Mouse (Mus musculus): ENCODE results near the gene Icmt. TPM values are rescaled to one million over a fixed set of nuclear protein-coding genes. Genes with fewer than 3 reads are reported as not detected.
A peak's percentile ranks its signal among the peaks of the same experiment; 100 is the strongest.

Gene Icmt
- polyA plus RNA-seq, 1 experiment from 2014 or later: 25.3 TPM

DNA sequence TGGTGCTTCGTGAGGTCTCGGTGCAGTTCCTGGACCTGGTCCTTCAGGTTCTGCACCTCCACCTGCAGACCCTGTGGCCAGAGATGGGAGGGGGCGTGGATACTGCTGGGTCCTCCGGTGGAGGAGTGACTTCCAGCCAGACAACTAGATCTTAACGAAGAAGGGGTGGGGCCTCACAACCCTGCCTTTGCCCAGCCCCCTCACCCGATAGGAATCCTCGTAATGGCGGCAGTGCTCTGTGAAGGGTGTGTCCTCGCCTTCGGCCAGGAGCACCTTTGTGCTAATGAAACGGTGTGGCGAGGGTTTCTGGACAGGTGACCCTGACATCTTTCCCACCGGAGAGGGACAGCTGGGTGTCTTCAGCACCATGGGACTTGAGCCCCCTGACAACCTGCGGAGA is 15.2 kb downstream of the Icmt start:
- Histone ChIP-seq H3K4me2 (replicated peaks) (peak overlapping the region; percentile 19; the same call in 1 of the 2 replicates), H3K27me3 (peaks cover 87% of the 10 kb centered on the region), H3K4me1 (peaks cover 28% of the 10 kb centered on the region), H3K9me3 (replicated peaks) (no peaks in the 10 kb centered on the region), H3K4me3 (peak overlapping the region; percentile 4; the same call in 1 of the 2 replicates), H3K36me3 (peaks cover 13% of the 10 kb centered on the region), H3K27ac (no peak overlapping the region), H3K9ac (no peak overlapping the region)
- no peak for ATAC-seq (ENCODE audit: low FRiP score)
- WGBS: 4% methylated on average over 14 of the region's 14 CpGs

- ATAC-seq (ENCODE audit: low FRiP score): 0 out of 2 replicates have a peak, but pooled peaks have one; percentile 29
- H3K4me3 ChIP-seq: peak overlapping the region; percentile 33
- peak overlapping the region; percentile 44; the same call in 1 of the 2 replicates for H3K9ac ChIP-seq
- under 1% methylated on average over 29 of the region's 29 CpGs for WGBS
- peaks cover 97% of the 10 kb centered on the region for H3K27me3 ChIP-seq
- peak overlapping the region; percentile 54 for H3K4me2 ChIP-seq (replicated peaks)
- H3K27ac ChIP-seq: no peak overlapping the region
- H3K36me3 ChIP-seq: peaks cover 9% of the 10 kb centered on the region
- no peaks in the 10 kb centered on the region for H3K9me3 ChIP-seq (replicated peaks)
- peaks cover 28% of the 10 kb centered on the region for H3K4me1 ChIP-seq
These were observed 16.2 kb downstream of the Icmt start for GRCm38 (mm10) chr4:152313211-152313632.

- no peak for ATAC-seq (ENCODE audit: low FRiP score)
- Histone ChIP-seq H3K27ac (no peak overlapping the region), H3K36me3 (peaks cover 2% of the 10 kb centered on the region), H3K4me1 (peaks cover 35% of the 10 kb centered on the region), H3K9me3 (replicated peaks) (no peaks in the 10 kb centered on the region), H3K4me3 (peak overlapping the region; percentile 33), H3K27me3 (peaks cover 100% of the 10 kb centered on the region), H3K4me2 (replicated peaks) (peak overlapping the region; percentile 54), H3K9ac (no peak overlapping the region)
These were observed 16.9 kb downstream of the Icmt start for GRCm38 (mm10) chr4:152313934-152314333.

GRCm38 (mm10) chr4:152315498-152316213 is 18.6 kb downstream of the Icmt start:
- Histone ChIP-seq H3K27me3 (peaks cover 85% of the 10 kb centered on the region), H3K27ac (no peak overlapping the region), H3K4me2 (replicated peaks) (peak overlapping the region; percentile 49), H3K9ac (peak overlapping the region; percentile 23; the same call in 1 of the 2 replicates), H3K36me3 (no peaks in the 10 kb centered on the region), H3K9me3 (replicated peaks) (no peaks in the 10 kb centered on the region), H3K4me1 (peaks cover 36% of the 10 kb centered on the region), H3K4me3 (peak overlapping the region; percentile 25)
- 1% methylated on average over 43 of the region's 43 CpGs for WGBS
- ATAC-seq (ENCODE audit: low FRiP score): no peak

DNA sequence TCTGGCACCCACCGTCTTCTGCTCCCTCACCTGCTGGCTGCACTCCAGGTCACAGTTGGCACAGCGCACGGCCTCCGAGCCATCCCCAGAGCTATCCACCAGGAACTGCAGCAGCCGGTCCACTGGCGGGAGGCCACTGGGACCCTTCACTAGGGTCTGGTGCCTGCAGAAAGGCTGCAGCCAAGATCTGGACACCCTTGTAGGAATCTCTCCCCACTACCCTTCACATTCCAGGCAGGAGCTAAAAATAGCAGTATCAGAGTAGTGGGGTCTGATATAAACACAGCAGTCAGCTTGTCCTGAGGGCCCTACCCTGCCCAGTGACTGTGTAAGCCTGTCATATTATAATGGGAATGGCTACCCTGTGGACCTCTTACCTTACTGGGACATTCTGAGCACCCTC is 20.6 kb downstream of the Icmt start:
- H3K4me3 ChIP-seq: no peak overlapping the region
- peaks cover 65% of the 10 kb centered on the region for H3K27me3 ChIP-seq
- no peak overlapping the region for H3K27ac ChIP-seq
- peaks cover 28% of the 10 kb centered on the region for H3K4me1 ChIP-seq
- no peak for ATAC-seq (ENCODE audit: low FRiP score)
- no peak overlapping the region for H3K4me2 ChIP-seq (replicated peaks)
- no peaks in the 10 kb centered on the region for H3K9me3 ChIP-seq (replicated peaks)
- H3K36me3 ChIP-seq: no peaks in the 10 kb centered on the region
- no peak overlapping the region for H3K9ac ChIP-seq
- WGBS: 82% methylated on average over 6 of the region's 6 CpGs

DNA sequence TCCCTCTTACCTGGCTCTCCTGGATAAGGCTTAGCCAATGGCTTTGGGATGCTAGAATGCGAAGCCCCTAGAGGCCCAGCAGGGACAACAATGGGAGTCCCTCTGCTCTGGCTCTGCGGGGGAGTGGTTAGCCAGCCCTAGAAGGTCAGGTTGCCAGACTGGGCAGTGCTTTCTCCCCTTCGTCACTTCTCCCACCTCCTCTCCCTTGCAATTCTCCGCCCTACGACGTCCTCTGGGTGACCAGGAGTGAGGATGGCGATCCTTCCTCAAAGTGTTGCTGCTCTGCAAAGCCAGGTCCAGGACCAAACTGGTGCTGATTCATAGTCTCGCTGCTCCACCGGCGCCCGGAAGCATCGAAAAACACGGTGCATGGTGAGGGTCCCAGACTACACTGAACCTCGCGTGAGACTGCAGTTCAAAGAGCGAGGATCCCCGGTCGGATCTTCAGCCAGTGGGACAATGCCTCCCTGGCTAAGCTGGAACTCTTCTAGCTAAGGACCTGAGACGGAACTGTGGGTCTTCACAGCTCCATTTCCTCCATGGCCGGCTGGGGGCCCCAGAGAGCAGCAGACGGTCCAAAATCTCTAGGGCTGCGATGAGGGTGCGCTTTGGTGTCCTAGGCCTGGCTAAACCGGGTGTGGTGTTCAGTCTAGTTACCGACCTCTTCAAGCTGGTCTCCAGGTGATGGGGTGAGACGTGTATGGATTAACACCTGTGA is 21.6 kb downstream of the Icmt start, which contains the start of gene Rnf207:
Gene Rnf207, minus strand, starts transcription at position 477 of the 718 bp plus-strand sequence.
- Histone ChIP-seq H3K27ac (no peak within 1 kb of the TSS), H3K9me3 (replicated peaks) (no peaks in the 10 kb centered on the region), H3K27me3 (peaks cover 55% of the 10 kb centered on the region)

GRCm38 (mm10) chr4:152321464-152321863 is 24.4 kb downstream of the Icmt start:
- ATAC-seq (ENCODE audit: low FRiP score): no peak
- no peak overlapping the region for H3K4me3 ChIP-seq
- no peak overlapping the region for H3K4me2 ChIP-seq (replicated peaks)
- peaks cover 27% of the 10 kb centered on the region for H3K27me3 ChIP-seq
- H3K4me1 ChIP-seq: peaks cover 9% of the 10 kb centered on the region
- H3K27ac ChIP-seq: no peak overlapping the region
- no peaks in the 10 kb centered on the region for H3K36me3 ChIP-seq
- H3K9ac ChIP-seq: 0 out of 2 replicates have a peak overlapping the region, but pooled peaks have one; percentile 19
- no peaks in the 10 kb centered on the region for H3K9me3 ChIP-seq (replicated peaks)
- 58% methylated on average over 5 of the region's 5 CpGs for WGBS

More for the DNA sequence above, 21.6 kb downstream of the Icmt start, which contains the start of gene Rnf207:
- peak within 1 kb of the TSS; percentile 35 for H3K4me2 ChIP-seq (replicated peaks)
- H3K4me3 ChIP-seq: peak within 1 kb of the TSS; percentile 18
- 3% methylated on average over 26 of the region's 26 CpGs for WGBS
- peak within 1 kb of the TSS; percentile 41; the same call in 1 of the 2 replicates for H3K9ac ChIP-seq
- ATAC-seq (ENCODE audit: low FRiP score): no peak
- no peaks in the 10 kb centered on the region for H3K36me3 ChIP-seq
- peaks cover 18% of the 10 kb centered on the region for H3K4me1 ChIP-seq

DNA sequence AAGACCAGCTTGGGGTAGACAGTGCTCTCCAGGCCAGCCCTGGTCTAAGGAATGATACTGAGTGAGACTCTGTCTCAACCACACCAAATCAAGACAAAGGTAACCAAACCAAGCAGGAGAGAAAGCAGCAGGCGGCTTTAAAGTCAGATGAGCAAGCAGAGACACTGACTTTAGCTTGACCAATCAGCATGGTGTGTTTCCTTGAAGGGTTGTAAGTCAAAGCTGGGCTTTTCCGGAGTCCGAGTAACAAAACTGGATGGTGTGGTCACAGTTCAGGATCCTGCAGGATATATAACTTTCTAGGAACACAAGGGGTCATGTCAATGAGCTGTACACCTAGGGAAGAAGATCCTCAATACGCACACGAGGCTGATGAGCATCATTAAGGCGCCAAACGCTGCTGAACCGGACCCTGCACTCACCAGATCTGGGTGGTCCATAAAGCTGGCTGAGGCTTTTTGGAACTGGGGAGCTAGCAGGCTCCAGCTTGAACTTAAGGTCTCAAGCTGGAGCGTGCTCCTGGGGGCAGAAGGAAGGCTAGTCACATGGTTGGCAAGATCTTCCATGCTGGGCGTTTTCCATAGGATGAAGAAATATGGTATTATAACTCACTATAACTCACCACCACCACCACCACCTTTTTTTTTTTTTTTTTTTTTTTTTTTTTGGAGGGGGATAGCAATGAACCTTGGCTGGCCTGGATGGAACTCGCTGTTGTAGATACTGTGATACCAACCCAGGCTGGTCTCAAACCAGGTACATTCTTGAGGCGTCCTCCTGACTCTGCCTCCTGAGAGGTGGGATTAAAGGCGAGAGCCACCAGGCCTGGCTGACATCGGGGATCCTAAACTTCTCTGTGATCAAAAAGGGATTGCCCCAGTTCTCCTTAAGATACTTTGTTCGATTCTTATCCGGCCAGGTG is 27.9 kb downstream of the Icmt start:
- H3K9ac ChIP-seq: no peak overlapping the region
- ATAC-seq (ENCODE audit: low FRiP score): peak; percentile 39
- 54% methylated on average over 16 of the region's 16 CpGs for WGBS
- no peaks in the 10 kb centered on the region for H3K27me3 ChIP-seq
- H3K36me3 ChIP-seq: peaks cover 21% of the 10 kb centered on the region
- H3K4me2 ChIP-seq (replicated peaks): peak overlapping the region; percentile 91
- no peaks in the 10 kb centered on the region for H3K9me3 ChIP-seq (replicated peaks)
- H3K27ac ChIP-seq: no peak overlapping the region
- H3K4me3 ChIP-seq: peak overlapping the region; percentile 96
- peaks cover 18% of the 10 kb centered on the region for H3K4me1 ChIP-seq

GRCm38 (mm10) chr4:152325574-152326411 is 28.8 kb downstream of the Icmt start, which contains the start of gene Rpl22:
Rpl22 (plus strand) TSS chr4:152325742.
- H3K4me1 ChIP-seq: peaks cover 18% of the 10 kb centered on the region
- H3K27me3 ChIP-seq: no peaks in the 10 kb centered on the region
- WGBS: under 1% methylated on average over 70 of the region's 70 CpGs
- H3K4me2 ChIP-seq (replicated peaks): peak within 1 kb of the TSS; percentile 91
- H3K9ac ChIP-seq: peak within 1 kb of the TSS; percentile 93
- H3K9me3 ChIP-seq (replicated peaks): no peaks in the 10 kb centered on the region
- peaks cover 30% of the 10 kb centered on the region for H3K36me3 ChIP-seq
- peak; percentile 95 for ATAC-seq (ENCODE audit: low FRiP score)
- H3K27ac ChIP-seq: peak within 1 kb of the TSS; percentile 25; the same call in 1 of the 2 replicates
- H3K4me3 ChIP-seq: peak within 1 kb of the TSS; percentile 96

DNA sequence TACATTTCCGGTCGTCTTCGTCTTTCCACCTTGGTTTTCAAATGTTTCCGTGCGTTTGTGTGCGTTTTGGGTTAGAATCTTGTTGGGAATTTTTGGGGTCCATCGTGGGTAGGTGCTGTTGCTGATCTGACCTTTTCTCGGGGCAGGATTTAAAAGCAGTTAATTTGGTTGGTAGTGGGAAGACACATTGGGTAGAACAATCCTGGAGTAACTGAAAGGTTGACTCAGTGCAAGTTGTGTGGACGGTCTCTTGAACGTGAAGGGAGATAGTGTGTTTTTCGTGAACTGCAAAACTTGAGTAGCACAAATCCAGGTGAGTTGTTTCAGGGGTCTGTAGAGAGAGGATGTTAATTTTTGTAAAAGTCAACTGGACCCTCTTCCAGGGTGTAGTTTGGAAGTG is 29.5 kb downstream of the Icmt start:
- peaks cover 38% of the 10 kb centered on the region for H3K36me3 ChIP-seq
- H3K27ac ChIP-seq: no peak overlapping the region
- peak overlapping the region; percentile 91 for H3K4me2 ChIP-seq (replicated peaks)
- H3K9ac ChIP-seq: peak overlapping the region; percentile 93
- H3K27me3 ChIP-seq: no peaks in the 10 kb centered on the region
- WGBS: 2% methylated on average over 11 of the region's 11 CpGs
- no peak for ATAC-seq (ENCODE audit: low FRiP score)
- peak overlapping the region; percentile 96 for H3K4me3 ChIP-seq
- peaks cover 18% of the 10 kb centered on the region for H3K4me1 ChIP-seq
- no peaks in the 10 kb centered on the region for H3K9me3 ChIP-seq (replicated peaks)

DNA sequence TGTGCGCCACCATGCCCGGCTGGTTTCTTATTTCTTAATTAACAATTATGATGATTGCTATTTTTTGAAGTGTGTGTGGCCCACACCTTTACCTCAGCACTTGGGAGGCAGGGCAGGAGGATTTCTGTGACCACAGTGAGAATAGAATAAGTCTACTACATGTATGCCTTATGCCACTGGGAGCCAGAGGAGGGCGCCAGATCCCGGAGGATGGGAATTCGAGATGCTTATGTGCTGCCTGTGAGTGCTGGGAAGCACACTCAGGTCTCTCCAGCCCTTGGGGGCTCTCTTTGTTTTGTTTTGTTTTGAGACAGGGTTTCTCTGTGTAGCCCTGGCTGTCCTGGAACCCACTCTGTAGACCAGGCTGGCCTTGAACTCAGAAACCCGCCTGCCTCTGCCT is 31.7 kb downstream of the Icmt start:
- Histone ChIP-seq H3K4me2 (replicated peaks) (no peak overlapping the region), H3K27ac (no peak overlapping the region), H3K4me1 (peaks cover 18% of the 10 kb centered on the region), H3K9me3 (replicated peaks) (no peaks in the 10 kb centered on the region), H3K9ac (no peak overlapping the region), H3K4me3 (no peak overlapping the region), H3K36me3 (peaks cover 59% of the 10 kb centered on the region), H3K27me3 (no peaks in the 10 kb centered on the region)
- WGBS: 77% methylated on average over 6 of the region's 6 CpGs
- no peak for ATAC-seq (ENCODE audit: low FRiP score)

Measured in hindbrain, embryonic 12.5 days (tissue).